14 mouse cellular contexts compared by ENCODE assay signal in genomic region chr6:63284419-63284818, GRCm38 (mm10). TPM values are rescaled to one million over a fixed set of nuclear protein-coding genes. Genes with fewer than 3 reads are reported as not detected.
DNase-seq lines count a peak whose midpoint lies in the region; ATAC-seq lines count a peak whose summit lies in the region.
"Had no signal": no experiment of that assay in that cellular context is flagged by ENCODE, and none has a peak within 500 bp of the region (broad histone marks: within the 10 kb centered on the region; RNA-seq: fewer than 3 reads in every experiment).

No protein-coding gene starts in this region.

- 52% methylated on average over 1 of the region's 1 CpGs for WGBS in hindbrain, embryonic 14.5 days
- WGBS in hindbrain, embryonic 11.5 days = 76% methylated on average over 1 of the region's 1 CpGs

- no peak for DNase-seq in hindbrain, embryonic 14.5 days (ENCODE audit: low spot score)
- no peak for DNase-seq in hindbrain, embryonic 11.5 days (ENCODE audit: low spot score)
- DNase-seq in Muller cell, postnatal 12 days (ENCODE audit: inconsistent ontology term) = peak; percentile 80
- DNase-seq in cerebellum, adult 18-20 months = peak; percentile 14 to 25
- DNase-seq in layer of hippocampus, postnatal 10 days (ENCODE audit: low spot score in 2 of 2) = peak; percentile 9 to 36
- no peak for DNase-seq in thymus, postnatal 0 days (ENCODE audit: low spot score)
- no peak for DNase-seq in testis, postnatal 10 days (ENCODE audit: low spot score)
- DNase-seq: lung, postnatal 14 days; thymus, adult 18-20 months had no signal

- no peaks in the 10 kb centered on the region for H3K4me1 ChIP-seq in hindbrain, embryonic 14.5 days (replicated peaks; ENCODE audit: control insufficient read depth, insufficient read depth, low read length)
- no peaks in the 10 kb centered on the region for H3K4me1 ChIP-seq in hindbrain, embryonic 11.5 days (replicated peaks; ENCODE audit: control insufficient read depth, insufficient read depth, low read length)
- H3K4me1 ChIP-seq: kidney, embryonic 15.5 days; liver, embryonic 12.5 days; midbrain, embryonic 10.5 days had no signal

- H3K9ac ChIP-seq in hindbrain, embryonic 14.5 days = no peak overlapping the region
- no peak overlapping the region for H3K9ac ChIP-seq in hindbrain, embryonic 11.5 days (ENCODE audit: low read depth, low read length)
- H3K9ac ChIP-seq: kidney, embryonic 15.5 days; liver, embryonic 12.5 days had no signal

- ATAC-seq in hindbrain, embryonic 14.5 days (ENCODE audit: low FRiP score) = peak; percentile 31; the same call in 1 of the 2 replicates
- no peak for ATAC-seq in hindbrain, embryonic 11.5 days (ENCODE audit: low FRiP score)
- ATAC-seq: liver, embryonic 12.5 days had no signal

- no peaks in the 10 kb centered on the region for H3K27me3 ChIP-seq in hindbrain, embryonic 14.5 days (ENCODE audit: control insufficient read depth, insufficient read depth, low read length)
- H3K27me3 ChIP-seq in hindbrain, embryonic 11.5 days (ENCODE audit: control insufficient read depth, insufficient read depth, low read length) = no peaks in the 10 kb centered on the region
- H3K27me3 ChIP-seq: kidney, embryonic 15.5 days; liver, embryonic 12.5 days had no signal

- H3K4me3 ChIP-seq in hindbrain, embryonic 14.5 days (replicated peaks; ENCODE audit: low read length) = no peak overlapping the region
- H3K4me3 ChIP-seq in hindbrain, embryonic 11.5 days (ENCODE audit: low read depth, low read length) = no peak overlapping the region
- H3K4me3 ChIP-seq: erythroblast, embryonic 14.5 days; kidney, embryonic 15.5 days; liver, embryonic 12.5 days; midbrain, embryonic 10.5 days had no signal

- H3K36me3 ChIP-seq in hindbrain, embryonic 14.5 days (replicated peaks; ENCODE audit: control insufficient read depth, insufficient read depth) = no peaks in the 10 kb centered on the region
- H3K36me3 ChIP-seq in hindbrain, embryonic 11.5 days (ENCODE audit: control insufficient read depth, insufficient read depth, low read length) = no peaks in the 10 kb centered on the region
- H3K36me3 ChIP-seq: kidney, embryonic 15.5 days; liver, embryonic 12.5 days; midbrain, embryonic 10.5 days had no signal

- no peaks in the 10 kb centered on the region for H3K9me3 ChIP-seq in hindbrain, embryonic 14.5 days (ENCODE audit: control insufficient read depth, low read length)
- no peaks in the 10 kb centered on the region for H3K9me3 ChIP-seq in hindbrain, embryonic 11.5 days (ENCODE audit: control insufficient read depth, low read length)
- H3K9me3 ChIP-seq: kidney, embryonic 15.5 days; liver, embryonic 12.5 days; midbrain, embryonic 10.5 days had no signal

- no peak overlapping the region for H3K4me2 ChIP-seq in hindbrain, embryonic 14.5 days (replicated peaks)
- H3K4me2 ChIP-seq in hindbrain, embryonic 11.5 days (replicated peaks; ENCODE audit: low read depth, low read length) = no peak overlapping the region
- H3K4me2 ChIP-seq: kidney, embryonic 15.5 days; liver, embryonic 12.5 days had no signal

- no peak overlapping the region for H3K27ac ChIP-seq in hindbrain, embryonic 14.5 days
- no peak overlapping the region for H3K27ac ChIP-seq in hindbrain, embryonic 11.5 days (ENCODE audit: low read depth, low read length)
- H3K27ac ChIP-seq: kidney, embryonic 15.5 days; liver, embryonic 12.5 days; midbrain, embryonic 10.5 days had no signal

RNA-seq across cellular contexts. Expression of gene Grid2, which starts 28.7 kb away (rescaled TPM):
- 16.6 and 18.1 TPM in 2 replicates for polyA plus RNA-seq in hindbrain, embryonic 14.5 days (2014; fragmentation: Nextera tagmentation; extraction: Ambion mirVana)
- polyA plus RNA-seq in hindbrain, embryonic 11.5 days (2014; fragmentation: Nextera tagmentation; extraction: Ambion mirVana) = 4.0 and 5.5 TPM in 2 replicates
- 10 to 100 TPM; 23.6 to 28.0 TPM for total RNA-seq in layer of hippocampus, postnatal 10 days (2021)
- polyA plus RNA-seq in thymus, postnatal 0 days (2015; fragmentation: Nextera tagmentation; extraction: Ambion mirVana) = 0.09 and 0.15 TPM in 2 replicates
- total RNA-seq: gastrocnemius, adult 8-10 months had no signal
- polyA plus RNA-seq: erythroblast, embryonic 14.5 days; liver, embryonic 12.5 days had no signal

Comparison
In these comparisons a context has a peak if more than half of its experiments do, and no peak if none do; other contexts are left out.
1. DNase-seq: peak in Muller cell, postnatal 12 days (single experiment), cerebellum, adult 18-20 months (2 of 2) and layer of hippocampus, postnatal 10 days (2 of 2); none in hindbrain, embryonic 14.5 days (single experiment), hindbrain, embryonic 11.5 days (single experiment), thymus, postnatal 0 days (single experiment) and testis, postnatal 10 days (single experiment).